Mouse (Mus musculus): Measurements from ENCODE around the gene Vmn1r236.

DNA sequence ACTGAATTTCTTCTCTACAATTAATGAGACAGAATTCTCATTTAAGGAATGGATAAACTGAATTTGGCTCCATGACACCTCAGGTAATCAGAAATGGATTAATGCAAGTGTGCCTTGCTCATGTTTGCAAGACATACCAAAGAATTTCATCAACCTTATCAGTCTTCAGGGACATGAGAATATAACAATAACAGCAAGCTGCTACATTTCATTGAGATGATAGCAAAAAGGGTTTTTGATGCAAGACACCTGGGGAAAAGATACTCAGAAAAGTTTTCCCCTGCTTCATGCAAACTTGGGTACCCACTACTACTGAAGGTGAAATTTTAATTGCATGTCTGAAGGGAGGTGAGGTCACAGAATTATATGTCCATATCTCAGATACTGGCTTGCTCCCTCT, 28.8 kb downstream of the Vmn1r236 start, which contains the start of gene Vmn1r237:
- no peak for TF ChIP-seq POLR2A (IDR thresholded peaks at IDR 0.05; ENCODE audit: low read depth, low read length)
- TF ChIP-seq CTCF (IDR thresholded peaks at IDR 0.05; ENCODE audit: borderline replicate concordance, insufficient read depth, low read length): no peak
